Mouse (Mus musculus) lung, embryonic 16.5 days (tissue): ENCODE results near the gene Rev1. TPM values are rescaled to one million over a fixed set of nuclear protein-coding genes. Genes with fewer than 3 reads are reported as not detected.
A peak's percentile ranks its signal among the peaks of the same experiment; 100 is the strongest.

Experiments used
- ATAC-seq: fragments of 200-750 bp; cut with Nextera tagmentation; 2 replicates; pipeline ENCODE4 v1.8.0; 2017; ENCODE audit warnings: low read depth, mild to moderate bottlenecking, moderate library complexity
- H3K27ac ChIP-seq: fragments of 300-500 bp; sonication (generic); 2 replicates; pipeline ENCODE4 v1.5.1; 2014; ENCODE audit warnings: mild to moderate bottlenecking, control low read depth, low read length
- H3K27me3 ChIP-seq: fragments of 300-500 bp; sonication (generic); 2 replicates; pipeline ENCODE4 v1.6.1; 2014; ENCODE audit warnings: low read depth, low read length, mixed read lengths; ENCODE audit not compliant: control insufficient read depth, insufficient read depth
- H3K36me3 ChIP-seq: fragments of 300-500 bp; sonication (generic); 2 replicates; pipeline ENCODE4 v1.6.1; 2014; ENCODE audit warnings: low read length; ENCODE audit not compliant: control insufficient read depth, insufficient read depth
- H3K4me1 ChIP-seq: fragments of 300-500 bp; sonication (generic); replicated peaks from 2 replicates; pipeline ENCODE4 v1.6.1; 2014; ENCODE audit warnings: low read length, mixed read lengths; ENCODE audit not compliant: control insufficient read depth, insufficient read depth
- H3K4me2 ChIP-seq: fragments of 300-500 bp; sonication (generic); 2 replicates; pipeline ENCODE4 v1.6.1; 2014; ENCODE audit warnings: low read depth, low read length, control low read depth
- H3K4me3 ChIP-seq: fragments of 300-500 bp; sonication (generic); 2 replicates; pipeline ENCODE4 v1.5.1; 2014; ENCODE audit warnings: mild to moderate bottlenecking, low read length, control low read depth
- H3K9ac ChIP-seq: fragments of 300-500 bp; sonication (generic); 2 replicates; pipeline ENCODE4 v1.6.1; 2014; ENCODE audit warnings: low read length, control low read depth
- H3K9me3 ChIP-seq: fragments of 300-500 bp; sonication (generic); 2 replicates; pipeline ENCODE4 v1.6.1; 2016; ENCODE audit warnings: low read length; ENCODE audit not compliant: control insufficient read depth
- WGBS: fragments of 180-500 bp; shearing (Covaris S2); extraction: QIAGEN DNeasy Blood & Tissue Kit; methylation state at CpG from one replicate; pipeline ENCODE4 v1.1.7; 2014; 5-methylcytosine and 5-hydroxymethylcytosine counted together
- polyA plus RNA-seq: library from polyadenylated mRNA; unstranded; fragments of >200 nt; fragmentation: Nextera tagmentation; extraction: Ambion mirVana; gene quantifications from 2 replicates; pipeline ENCODE4 v1.2.1, GENCODE M21; 2015

The Rev1 gene
- polyA plus RNA-seq = 20.6 and 21.3 TPM in 2 replicates

GRCm38 (mm10) chr1:38129501-38130267 lies at the start of gene Rev1:
Gene Rev1 (minus strand): TSS chr1:38129801.
- Histone ChIP-seq H3K9me3 (no peaks in the 10 kb centered on the region), H3K9ac (peak within 1 kb of the TSS; percentile 88), H3K27me3 (no peaks in the 10 kb centered on the region), H3K36me3 (no peaks in the 10 kb centered on the region), H3K4me2 (peak within 1 kb of the TSS; percentile 91), H3K4me1 (peaks cover 14% of the 10 kb centered on the region), H3K27ac (peak within 1 kb of the TSS; percentile 84), H3K4me3 (peak within 1 kb of the TSS; percentile 86)
- peak; percentile 96 for ATAC-seq
- under 1% methylated on average over 56 of the region's 122 CpGs for WGBS

- H3K9ac ChIP-seq = no peak overlapping the region
- H3K4me1 ChIP-seq = no peaks in the 10 kb centered on the region
- no peak overlapping the region for H3K27ac ChIP-seq
- H3K27me3 ChIP-seq = no peaks in the 10 kb centered on the region
- H3K36me3 ChIP-seq = no peaks in the 10 kb centered on the region
- H3K4me2 ChIP-seq = no peak overlapping the region
- ATAC-seq = no peak
- H3K4me3 ChIP-seq = no peak overlapping the region
- no peaks in the 10 kb centered on the region for H3K9me3 ChIP-seq
- WGBS = 88% methylated on average over 8 of the region's 8 CpGs
These were observed 49.3 kb upstream of the Rev1 start for GRCm38 (mm10) chr1:38178929-38179328.

GRCm38 (mm10) chr1:38176077-38176476 lies 46.5 kb upstream of the Rev1 start:
- no peak for ATAC-seq
- H3K27me3 ChIP-seq = no peaks in the 10 kb centered on the region
- no peaks in the 10 kb centered on the region for H3K36me3 ChIP-seq
- H3K9ac ChIP-seq = no peak overlapping the region
- no peak overlapping the region for H3K27ac ChIP-seq
- no peaks in the 10 kb centered on the region for H3K9me3 ChIP-seq
- no peaks in the 10 kb centered on the region for H3K4me1 ChIP-seq
- WGBS = 85% methylated on average over 7 of the region's 7 CpGs
- no peak overlapping the region for H3K4me2 ChIP-seq
- H3K4me3 ChIP-seq = no peak overlapping the region

GRCm38 (mm10) chr1:38171874-38172273 lies 42.3 kb upstream of the Rev1 start:
- Histone ChIP-seq H3K27ac (no peak overlapping the region), H3K27me3 (no peaks in the 10 kb centered on the region), H3K4me1 (no peaks in the 10 kb centered on the region), H3K4me2 (no peak overlapping the region), H3K9me3 (no peaks in the 10 kb centered on the region), H3K4me3 (no peak overlapping the region), H3K9ac (no peak overlapping the region), H3K36me3 (no peaks in the 10 kb centered on the region)
- ATAC-seq = no peak
- 73% methylated on average over 4 of the region's 4 CpGs for WGBS

- no peaks in the 10 kb centered on the region for H3K36me3 ChIP-seq
- no peaks in the 10 kb centered on the region for H3K4me1 ChIP-seq
- H3K27me3 ChIP-seq = no peaks in the 10 kb centered on the region
- no peaks in the 10 kb centered on the region for H3K9me3 ChIP-seq
- no peak overlapping the region for H3K4me2 ChIP-seq
- 36% methylated on average over 2 of the region's 2 CpGs for WGBS
- no peak overlapping the region for H3K4me3 ChIP-seq
- H3K27ac ChIP-seq = no peak overlapping the region
- no peak overlapping the region for H3K9ac ChIP-seq
- no peak for ATAC-seq
These were observed 36.1 kb upstream of the Rev1 start for GRCm38 (mm10) chr1:38165696-38166095.

DNA sequence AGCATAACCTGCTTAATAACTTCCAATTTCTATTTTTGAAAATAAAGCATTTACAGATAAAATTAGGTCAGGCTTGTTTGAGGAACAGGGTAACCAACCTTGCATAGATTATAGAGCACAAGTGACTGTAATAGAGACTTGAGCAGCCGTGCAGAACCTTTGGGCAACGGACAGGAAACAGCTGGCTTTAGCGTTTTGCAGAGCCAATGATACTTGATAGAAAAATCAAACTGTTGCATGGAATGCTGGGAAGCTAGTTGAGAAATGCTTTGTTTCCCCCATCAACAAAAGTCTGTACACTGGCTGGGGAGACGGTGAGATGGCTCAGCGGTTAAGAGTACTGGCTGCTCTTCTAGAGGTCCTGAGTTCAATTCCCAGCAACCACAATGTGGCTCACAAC lies 20.5 kb upstream of the Rev1 start:
- Histone ChIP-seq H3K4me3 (no peak overlapping the region), H3K27me3 (no peaks in the 10 kb centered on the region), H3K4me1 (no peaks in the 10 kb centered on the region), H3K4me2 (no peak overlapping the region), H3K9me3 (no peaks in the 10 kb centered on the region), H3K27ac (no peak overlapping the region), H3K9ac (no peak overlapping the region), H3K36me3 (no peaks in the 10 kb centered on the region)
- WGBS = 76% methylated on average over 5 of the region's 5 CpGs
- ATAC-seq = no peak

DNA sequence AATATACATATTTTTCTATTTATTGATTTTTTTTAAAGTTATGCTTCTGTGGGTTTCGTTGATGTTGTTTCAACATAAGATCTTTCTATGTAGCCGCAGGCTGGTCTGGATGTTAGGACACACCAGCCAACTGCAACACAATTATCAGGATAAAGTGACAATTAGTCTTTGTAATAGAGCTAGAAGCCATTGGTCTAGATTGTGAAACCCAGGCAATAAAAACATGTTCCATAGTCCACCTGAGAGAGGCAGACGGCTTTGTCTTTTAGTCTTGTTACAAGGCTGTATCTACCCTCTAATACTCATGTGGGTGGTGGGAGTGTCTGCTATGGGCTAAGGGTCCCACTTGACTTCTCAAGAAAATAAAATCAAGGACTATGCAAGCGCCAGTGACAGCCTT lies 16.4 kb upstream of the Rev1 start:
- no peaks in the 10 kb centered on the region for H3K9me3 ChIP-seq
- ATAC-seq = no peak
- no peaks in the 10 kb centered on the region for H3K27me3 ChIP-seq
- H3K4me1 ChIP-seq = no peaks in the 10 kb centered on the region
- H3K9ac ChIP-seq = no peak overlapping the region
- no peak overlapping the region for H3K4me2 ChIP-seq
- H3K27ac ChIP-seq = no peak overlapping the region
- H3K36me3 ChIP-seq = no peaks in the 10 kb centered on the region
- WGBS = 83% methylated on average over 4 of the region's 4 CpGs
- H3K4me3 ChIP-seq = no peak overlapping the region

DNA sequence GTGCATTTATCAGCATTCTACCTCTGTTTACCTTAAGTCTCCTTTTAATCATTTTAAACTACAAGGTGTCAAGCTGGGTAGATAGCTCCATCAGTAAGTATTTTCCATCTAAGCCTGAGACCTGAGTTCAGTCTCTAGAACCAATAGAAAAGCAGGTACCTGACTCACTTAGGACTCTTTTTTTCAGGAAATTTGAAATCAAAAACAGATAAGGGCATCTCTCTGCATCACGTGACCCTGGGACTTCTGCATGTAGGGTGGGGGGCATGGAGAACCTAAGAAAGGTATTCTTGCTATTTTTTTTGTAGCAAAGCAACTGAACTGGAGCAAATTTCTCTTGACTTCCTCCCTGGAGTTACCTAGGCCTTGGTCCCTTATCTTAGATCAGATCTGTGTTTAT lies 11.8 kb upstream of the Rev1 start:
- Histone ChIP-seq H3K4me1 (no peaks in the 10 kb centered on the region), H3K9ac (no peak overlapping the region), H3K27me3 (no peaks in the 10 kb centered on the region), H3K36me3 (no peaks in the 10 kb centered on the region), H3K4me3 (no peak overlapping the region), H3K9me3 (no peaks in the 10 kb centered on the region), H3K27ac (no peak overlapping the region), H3K4me2 (no peak overlapping the region)
- no peak for ATAC-seq
- WGBS = 76% methylated on average over 1 of the region's 1 CpGs

- Histone ChIP-seq H3K4me3 (no peak overlapping the region), H3K9me3 (no peaks in the 10 kb centered on the region), H3K4me1 (no peaks in the 10 kb centered on the region), H3K4me2 (no peak overlapping the region), H3K9ac (no peak overlapping the region), H3K27ac (no peak overlapping the region), H3K27me3 (no peaks in the 10 kb centered on the region), H3K36me3 (no peaks in the 10 kb centered on the region)
- 55% methylated on average over 2 of the region's 2 CpGs for WGBS
- no peak for ATAC-seq
These were observed 11.3 kb upstream of the Rev1 start for GRCm38 (mm10) chr1:38140911-38141310.
